Mouse (Mus musculus) gastrocnemius, postnatal 25 days (tissue): Measurements from ENCODE around the gene Pik3c2b. TPM values are rescaled to one million over a fixed set of nuclear protein-coding genes. Genes with fewer than 3 reads are reported as not detected.

Source experiments
- DNase-seq: peaks from one replicate; pipeline ENCODE4 v3.0.0; 2022
- total RNA-seq, 2 experiments: library from RNA; stranded (reverse); gene quantifications; 1 replicate in 1 of 2; 2 replicates in 1 of 2; pipeline ENCODE4 v1.2.3; 2021

Gene Pik3c2b
- total RNA-seq, 2 experiments from 2014 or later, result 10.8 to 12.0 TPM

DNA sequence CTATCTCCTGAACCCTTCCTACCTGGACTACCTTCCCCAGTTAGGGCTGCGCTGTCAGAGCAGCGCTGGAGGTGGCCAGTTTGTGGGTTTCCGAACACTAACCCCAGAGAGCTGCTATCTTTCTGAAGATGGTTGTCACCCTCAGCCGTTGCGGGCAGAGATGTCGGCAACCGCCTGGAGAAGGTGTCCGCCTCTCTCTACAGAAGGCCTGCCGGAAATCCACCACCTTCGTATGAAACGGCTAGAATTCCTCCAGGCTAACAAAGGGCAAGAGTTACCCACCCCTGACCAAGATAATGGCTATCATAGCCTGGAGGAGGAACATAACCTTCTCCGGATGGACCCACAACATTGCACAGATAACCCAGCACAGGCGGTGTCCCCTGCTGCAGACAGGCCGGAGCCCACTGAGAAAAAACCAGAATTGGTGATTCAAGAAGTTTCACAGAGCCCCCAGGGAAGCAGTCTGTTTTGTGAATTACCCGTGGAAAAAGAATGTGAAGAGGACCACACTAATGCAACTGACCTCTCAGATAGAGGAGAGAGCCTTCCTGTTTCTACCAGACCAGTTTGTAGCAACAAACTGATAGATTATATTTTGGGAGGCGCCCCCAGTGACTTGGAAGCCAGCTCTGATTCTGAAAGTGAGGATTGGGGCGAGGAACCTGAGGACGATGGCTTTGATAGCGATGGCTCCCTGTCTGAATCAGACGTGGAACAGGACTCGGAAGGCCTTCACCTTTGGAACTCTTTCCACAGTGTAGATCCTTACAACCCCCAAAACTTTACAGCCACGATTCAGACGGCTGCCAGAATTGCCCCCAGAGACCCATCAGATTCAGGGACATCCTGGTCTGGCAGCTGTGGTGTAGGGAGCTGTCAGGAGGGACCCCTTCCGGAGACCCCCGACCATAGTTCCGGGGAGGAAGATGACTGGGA lies 87.2 kb downstream of the Pik3c2b start:
- DNase-seq, result no peak

DNA sequence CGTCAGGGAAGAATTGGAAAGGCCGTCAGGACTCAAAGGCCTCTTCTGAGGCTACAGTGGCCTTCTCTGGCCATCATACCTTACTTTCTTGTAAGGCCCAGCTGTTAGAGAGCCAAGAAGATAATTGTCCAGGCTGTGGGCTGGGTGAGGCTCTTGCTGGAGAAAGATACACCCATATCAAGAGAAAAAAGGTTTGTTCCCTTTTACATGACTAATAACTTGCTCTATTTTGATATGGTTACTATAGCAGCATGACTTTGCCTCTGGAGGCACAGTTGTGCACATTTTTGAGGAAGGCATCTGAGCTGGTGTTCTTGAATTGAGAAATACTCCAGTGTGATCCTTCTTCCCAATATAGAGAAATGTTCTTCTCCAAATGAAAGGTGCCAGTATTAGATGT lies 88.0 kb downstream of the Pik3c2b start:
- no peak for DNase-seq

DNA sequence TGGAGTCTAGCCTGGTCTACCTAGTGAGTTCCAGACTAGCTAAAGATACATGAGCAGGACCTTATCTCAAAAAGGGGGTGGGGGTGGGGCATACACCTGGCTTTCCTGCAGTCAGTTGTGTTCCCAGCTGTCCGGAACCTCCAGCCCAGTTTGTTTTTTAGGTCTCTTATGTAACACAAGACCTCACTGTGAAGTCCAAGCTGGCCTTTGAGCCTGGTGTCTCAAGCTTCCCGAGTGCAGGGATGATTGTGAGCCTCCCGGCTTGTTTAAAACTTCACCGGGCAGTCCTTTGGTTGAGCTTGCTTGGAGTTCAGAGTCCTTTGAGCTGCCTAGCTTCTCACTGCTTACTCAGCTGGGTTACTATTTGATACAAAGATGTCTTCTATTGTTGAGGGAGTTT lies 88.6 kb downstream of the Pik3c2b start:
- DNase-seq, result no peak

DNA sequence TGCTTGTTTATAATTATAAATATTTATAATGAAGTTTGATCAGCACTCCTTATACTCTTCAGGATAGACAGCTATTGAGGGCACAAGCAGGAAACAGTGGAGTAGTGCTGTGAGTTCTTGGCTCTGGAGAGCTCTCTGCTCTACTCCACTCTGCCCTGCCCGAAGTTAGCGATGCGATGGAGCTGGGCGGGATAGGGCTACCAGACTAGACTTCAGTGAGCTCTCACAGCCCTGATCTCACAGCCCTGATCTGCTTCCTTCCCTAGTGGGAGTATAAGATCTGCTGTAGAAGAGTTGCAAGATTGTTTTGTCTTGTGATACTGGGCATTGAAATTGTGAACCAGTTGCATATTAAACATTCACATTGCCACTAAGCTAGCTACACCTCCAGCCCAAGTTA lies 89.4 kb downstream of the Pik3c2b start:
- peak; percentile 10 for DNase-seq

DNA sequence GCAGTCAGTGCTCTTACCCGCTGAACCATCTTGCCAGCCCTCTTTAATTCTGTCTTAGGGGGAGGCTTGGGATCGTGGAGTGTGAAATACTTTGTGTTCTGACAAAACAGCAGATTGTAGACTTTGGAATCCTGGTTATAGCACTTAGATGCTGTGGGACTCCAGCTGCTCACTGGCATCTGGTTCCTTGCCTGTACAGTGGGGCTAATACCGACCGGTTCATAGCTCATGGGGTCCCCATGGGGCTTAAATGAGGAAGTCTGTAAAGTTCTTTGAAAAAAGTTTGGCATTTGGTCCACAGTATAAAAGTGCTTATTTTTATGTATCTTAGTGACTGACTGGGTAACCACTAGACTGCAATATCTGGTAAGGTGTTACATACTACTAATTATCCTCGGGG lies 90.3 kb downstream of the Pik3c2b start:
- DNase-seq, result no peak

DNA sequence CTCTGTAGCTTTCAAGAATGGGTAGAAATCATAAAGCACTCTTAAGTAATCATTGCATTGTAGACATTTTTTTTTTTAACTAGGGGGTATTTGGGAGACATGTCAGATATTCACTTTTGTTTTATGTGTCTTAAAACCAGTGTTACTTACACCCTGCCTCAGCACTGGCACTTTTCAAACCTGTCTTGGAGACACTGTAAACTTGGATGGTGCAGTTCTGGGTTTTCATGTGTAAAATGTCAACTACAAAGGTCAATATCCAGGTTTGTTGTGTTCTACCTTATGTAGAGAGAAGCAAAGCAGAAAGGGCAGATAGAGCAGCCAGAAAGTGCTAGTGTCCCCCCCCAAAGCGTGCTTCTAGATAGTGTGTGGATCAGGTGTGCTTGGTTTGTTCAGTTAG lies 92.9 kb downstream of the Pik3c2b start:
- DNase-seq, result no peak

DNA sequence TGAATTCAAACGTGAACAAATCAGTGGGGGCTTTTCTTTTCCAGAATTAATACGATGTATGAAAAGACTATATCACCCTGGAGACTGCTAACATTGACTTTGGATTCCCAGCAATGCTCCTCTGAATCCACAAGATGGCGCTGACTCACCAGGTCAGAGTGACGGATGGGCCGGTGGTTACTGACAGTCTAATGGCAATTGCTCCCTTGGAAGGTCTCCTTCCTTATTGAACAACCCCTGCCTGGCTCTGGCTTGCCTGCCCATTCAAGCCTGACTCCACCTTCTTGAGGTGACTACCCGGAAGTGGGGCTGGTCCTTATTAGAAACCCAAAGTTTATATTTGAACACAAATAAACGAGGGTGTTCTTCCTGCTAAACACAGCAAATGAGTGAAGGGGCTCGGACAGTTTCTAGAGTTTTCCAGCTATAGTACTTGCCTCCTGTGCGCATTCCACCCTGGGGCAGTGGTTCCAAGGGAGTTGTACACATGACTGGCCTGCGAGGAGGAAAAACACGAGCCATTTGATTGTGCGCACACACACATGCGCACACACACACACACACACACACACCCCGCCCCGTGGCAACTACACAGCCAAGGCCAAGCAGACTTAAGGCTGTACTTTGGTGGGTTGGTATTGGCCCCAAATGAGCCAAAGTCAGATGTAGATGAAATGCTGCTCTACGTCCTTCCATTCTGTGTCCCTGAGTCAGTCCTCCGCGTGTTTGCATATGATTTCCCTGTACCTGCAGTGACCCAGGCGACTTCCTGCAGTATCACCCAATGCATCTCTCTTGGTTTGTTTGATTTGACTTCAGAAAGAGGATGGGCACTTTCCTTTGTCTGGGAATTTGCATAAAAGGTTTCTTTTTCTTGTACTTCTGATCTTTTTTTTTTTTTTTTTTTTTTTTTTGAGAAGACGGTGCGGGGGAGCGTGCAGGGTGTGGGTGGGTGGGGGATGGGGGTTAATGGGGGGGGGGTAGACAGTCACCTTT lies 100.8 kb downstream of the Pik3c2b start:
- DNase-seq, result no peak

DNA sequence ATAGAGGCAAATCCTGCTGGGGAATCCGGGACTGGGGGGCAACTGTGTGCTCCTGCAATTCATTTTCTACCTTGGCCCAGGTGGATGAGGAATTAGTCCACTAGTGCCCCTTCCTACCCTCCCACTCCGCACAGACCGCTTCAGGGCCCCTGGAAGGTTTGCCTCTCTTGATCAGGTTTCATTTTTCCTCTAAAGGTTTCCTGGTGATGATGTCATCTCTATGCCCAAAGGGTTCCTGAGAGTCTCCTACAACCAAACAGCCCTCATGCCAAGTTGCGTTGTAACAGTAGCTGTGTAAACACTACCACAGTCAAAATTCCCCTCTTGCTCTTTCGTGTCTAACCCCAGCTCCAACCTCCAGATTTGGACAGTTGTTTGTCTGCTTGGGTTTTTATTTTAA lies 101.9 kb downstream of the Pik3c2b start:
- no peak for DNase-seq

DNA sequence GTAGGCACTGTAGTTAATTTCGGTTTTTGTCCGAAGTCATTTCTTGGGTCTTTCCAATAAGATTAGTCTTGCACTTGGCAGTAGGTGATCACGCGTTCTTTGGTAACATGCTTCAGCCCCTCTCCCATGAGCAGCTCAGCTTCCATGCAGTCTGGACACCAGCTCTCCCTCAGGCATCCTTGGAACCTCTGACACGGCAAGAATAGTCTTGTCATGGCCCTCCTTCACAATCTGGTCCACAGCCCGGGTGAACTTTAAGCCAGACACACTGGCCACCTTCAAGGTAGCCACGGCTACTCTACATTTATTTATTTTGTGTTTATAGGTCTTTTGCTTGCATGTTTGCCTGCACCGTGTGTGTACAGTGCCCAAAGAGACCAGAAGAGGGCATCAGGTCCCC lies 102.7 kb downstream of the Pik3c2b start:
- DNase-seq, result no peak

DNA sequence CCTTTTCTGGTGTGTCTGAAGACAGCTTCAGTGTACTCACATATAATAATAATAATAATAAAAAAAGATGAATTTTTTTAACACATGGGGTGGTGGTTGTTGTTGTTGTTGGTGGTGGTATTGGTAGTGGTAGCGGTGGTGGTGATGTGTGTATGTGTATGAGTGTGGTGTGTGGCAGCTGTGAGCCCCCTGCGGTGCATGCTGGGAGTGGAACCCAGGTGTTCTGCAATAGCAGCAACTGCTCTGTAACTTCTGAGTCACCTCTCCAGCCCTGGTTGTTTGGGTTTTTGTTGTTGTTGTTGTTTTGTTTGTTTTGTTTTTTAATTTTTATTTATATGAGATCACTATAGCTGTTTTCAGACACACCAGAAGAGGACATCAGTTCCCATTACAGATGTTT lies 105.1 kb downstream of the Pik3c2b start:
- DNase-seq, result no peak

DNA sequence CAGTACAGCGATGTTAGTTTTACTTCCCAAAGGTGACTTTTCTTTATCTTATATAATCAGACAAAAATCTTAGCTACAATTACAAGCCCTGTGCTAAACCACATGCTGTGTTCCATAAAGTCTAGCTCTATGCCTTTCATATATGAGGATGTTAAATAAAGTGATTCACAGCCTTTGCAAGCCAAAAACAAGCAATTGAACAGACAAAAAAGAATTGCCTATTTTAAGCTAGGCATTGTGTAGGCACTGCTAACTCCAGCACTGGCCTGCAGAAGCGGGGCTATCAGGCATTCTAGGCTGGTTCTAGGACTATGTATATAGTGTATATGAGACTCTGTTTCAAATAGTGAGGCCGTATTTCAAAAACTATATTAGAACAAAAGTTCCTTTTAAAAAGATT lies 106.7 kb downstream of the Pik3c2b start:
- DNase-seq, result no peak

DNA sequence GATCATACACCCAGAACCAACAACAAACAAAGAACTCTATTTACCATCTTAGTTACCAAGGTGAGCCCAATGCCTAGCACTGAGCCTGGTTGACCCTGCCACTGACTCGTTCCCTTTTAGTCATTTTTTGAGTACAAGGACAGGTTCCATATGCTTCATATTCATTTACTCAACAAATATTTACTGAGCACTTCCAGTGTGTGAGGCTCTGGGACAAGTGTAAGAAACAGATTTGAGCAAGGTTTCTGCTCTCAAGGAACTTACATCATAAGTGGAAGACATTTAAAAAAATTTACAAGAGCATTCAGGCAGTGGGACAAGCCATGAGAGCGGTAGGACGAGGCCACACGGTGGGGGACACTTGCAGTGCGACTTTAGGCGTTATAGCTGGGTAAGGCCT lies 109.8 kb downstream of the Pik3c2b start:
- DNase-seq, result no peak

Other genes starting within 250 kb of the Pik3c2b start
- 1 to 10 TPM; 1.1 to 1.3 TPM for gene Lrrn2, start 165.4 kb upstream of the Pik3c2b start, total RNA-seq
- 10 to 100 TPM; 26.6 to 29.2 TPM for gene Mdm4, start 15.1 kb upstream of the Pik3c2b start, total RNA-seq
- 10 to 100 TPM; 14.5 to 17.3 TPM for gene Ppp1r15b, start 85.5 kb downstream of the Pik3c2b start, total RNA-seq
- 10 to 100 TPM; 12.7 to 14.4 TPM for gene Plekha6, start 118.5 kb downstream of the Pik3c2b start, total RNA-seq